Mouse (Mus musculus) CD8-positive naive resting alpha-beta T cell, adult 2 months (primary cell): ENCODE data around the gene Ppfibp1.

Source experiments
- DNase-seq, 2 experiments: peaks; one replicate each; pipeline ENCODE4 v3.0.0; 2022; ENCODE audit warnings: low read depth in 2 of 2, low spot score in 2 of 2

Gene Ppfibp1

GRCm38 (mm10) chr6:146995391-146995790 is 107.1 kb downstream of the Ppfibp1 start:
- DNase-seq, result no peak

GRCm38 (mm10) chr6:146995878-146996277 is 107.6 kb downstream of the Ppfibp1 start:
- no peak for DNase-seq

- no peak for DNase-seq
Observed at GRCm38 (mm10) chr6:146997006-146997405, 108.7 kb downstream of the Ppfibp1 start.

- DNase-seq, result no peak
Observed at GRCm38 (mm10) chr6:146998710-146999109, 110.4 kb downstream of the Ppfibp1 start.

GRCm38 (mm10) chr6:146999302-146999701 is 111.0 kb downstream of the Ppfibp1 start:
- no peak for DNase-seq

- DNase-seq, result no peak
Observed at GRCm38 (mm10) chr6:146999755-147000154, 111.5 kb downstream of the Ppfibp1 start.

GRCm38 (mm10) chr6:147008148-147008547 is 119.9 kb downstream of the Ppfibp1 start:
- DNase-seq, result peak; percentile 42 to 50

- no peak for DNase-seq
Observed at GRCm38 (mm10) chr6:147010358-147010757, 122.1 kb downstream of the Ppfibp1 start.

GRCm38 (mm10) chr6:147010811-147011520 is 122.7 kb downstream of the Ppfibp1 start:
- DNase-seq, result no peak

GRCm38 (mm10) chr6:147011555-147011954 is 123.3 kb downstream of the Ppfibp1 start:
- no peak for DNase-seq

- no peak for DNase-seq
Observed at GRCm38 (mm10) chr6:147011977-147012376, 123.7 kb downstream of the Ppfibp1 start.

- DNase-seq, result no peak
Observed at GRCm38 (mm10) chr6:147013546-147013945, 125.3 kb downstream of the Ppfibp1 start.

GRCm38 (mm10) chr6:147017906-147018305 is 129.6 kb downstream of the Ppfibp1 start:
- no peak for DNase-seq

GRCm38 (mm10) chr6:147018364-147018763 is 130.1 kb downstream of the Ppfibp1 start:
- DNase-seq, result no peak

GRCm38 (mm10) chr6:147021181-147021580 is 132.9 kb downstream of the Ppfibp1 start:
- no peak for DNase-seq

GRCm38 (mm10) chr6:147022375-147023132 is 134.3 kb downstream of the Ppfibp1 start:
- no peak for DNase-seq

- DNase-seq, result no peak
Observed at GRCm38 (mm10) chr6:147023133-147023395, 134.8 kb downstream of the Ppfibp1 start.

- no peak for DNase-seq
Observed at GRCm38 (mm10) chr6:147023568-147023967, 135.3 kb downstream of the Ppfibp1 start.

GRCm38 (mm10) chr6:147024761-147025160 is 136.5 kb downstream of the Ppfibp1 start:
- no peak for DNase-seq

- DNase-seq, result no peak
Observed at GRCm38 (mm10) chr6:147028396-147028795, 140.1 kb downstream of the Ppfibp1 start.

GRCm38 (mm10) chr6:147029591-147029990 is 141.3 kb downstream of the Ppfibp1 start:
- DNase-seq, result no peak

- DNase-seq, result no peak
Observed at GRCm38 (mm10) chr6:147030096-147030885, 142.0 kb downstream of the Ppfibp1 start.
